ENCODE assay signal across 8 mouse cellular contexts in genomic region chrX:137038000-137038483, GRCm38 (mm10). TPM values are rescaled to one million over a fixed set of nuclear protein-coding genes. Genes with fewer than 3 reads are reported as not detected.
DNase-seq lines count a peak whose midpoint lies in the region; ATAC-seq lines count a peak whose summit lies in the region.

Gene Slc25a53 (minus strand): TSS chrX:137038302.

- peak within 1 kb of the TSS; percentile 73 for H3K4me2 ChIP-seq in hindbrain, embryonic 14.5 days (replicated peaks)

- no peaks in the 10 kb centered on the region for H3K9me3 ChIP-seq in hindbrain, embryonic 14.5 days (ENCODE audit: control insufficient read depth, low read length)

- no peaks in the 10 kb centered on the region for H3K27me3 ChIP-seq in hindbrain, embryonic 14.5 days (ENCODE audit: control insufficient read depth, insufficient read depth, low read length)

- no peaks in the 10 kb centered on the region for H3K36me3 ChIP-seq in hindbrain, embryonic 14.5 days (replicated peaks; ENCODE audit: control insufficient read depth, insufficient read depth)

- ATAC-seq in hindbrain, embryonic 14.5 days (ENCODE audit: low FRiP score), result peak; percentile 98

- peak; percentile 80 for DNase-seq in T-cell, adult 2 months (ENCODE audit: low spot score)
- DNase-seq in cerebellum, postnatal 25 days, result peak; percentile 86 to 90
- peak; percentile 66 to 71 for DNase-seq in frontal cortex, postnatal 25 days (ENCODE audit: low spot score in 2 of 2)
- peak; percentile 82 for DNase-seq in hindbrain, embryonic 14.5 days (ENCODE audit: low spot score)
- DNase-seq in layer of hippocampus, postnatal 36 days, result peak; percentile 83 to 85
- DNase-seq in lung, postnatal 25 days (ENCODE audit: low spot score), result peak; percentile 82
- peak; percentile 69 for DNase-seq in retina, adult 2 months (ENCODE audit: low read depth, low spot score)
- DNase-seq in thymus, postnatal 25 days, result peak; percentile 81

- H3K4me3 ChIP-seq in hindbrain, embryonic 14.5 days (replicated peaks; ENCODE audit: low read length), result peak within 1 kb of the TSS; percentile 45

- whole genome bisulfite sequencing in hindbrain, embryonic 14.5 days, result 19% methylated on average over 31 of the region's 31 CpGs

- H3K27ac ChIP-seq in hindbrain, embryonic 14.5 days, result peak within 1 kb of the TSS; percentile 92

- peak within 1 kb of the TSS; percentile 64 for H3K9ac ChIP-seq in hindbrain, embryonic 14.5 days

- H3K4me1 ChIP-seq in hindbrain, embryonic 14.5 days (replicated peaks; ENCODE audit: control insufficient read depth, insufficient read depth, low read length), result no peaks in the 10 kb centered on the region

RNA-seq across cellular contexts. Expression of gene Slc25a53, which starts in this region (rescaled TPM):
- 12.9 and 15.9 TPM in 2 replicates for polyA plus RNA-seq in hindbrain, embryonic 14.5 days (2014; fragmentation: Nextera tagmentation; extraction: Ambion mirVana)
- total RNA-seq in layer of hippocampus, postnatal 36 days (2021), result 10 to 100 TPM; 18.7 to 24.2 TPM

Comparison
In these comparisons a context has a peak if more than half of its experiments do, and no peak if none do; other contexts are left out.
1. Peak in every context shown above with its lines: DNase-seq, ATAC-seq, H3K4me3 ChIP-seq and H3K27ac ChIP-seq.